Mouse (Mus musculus) intestine, embryonic 14.5 days (tissue): ENCODE measurements around the gene Plin1. TPM values are rescaled to one million over a fixed set of nuclear protein-coding genes. Genes with fewer than 3 reads are reported as not detected.

Experiments
- ATAC-seq: fragments of 200-750 bp; cut with Nextera tagmentation; replicated peaks from 2 replicates; pipeline ENCODE4 v1.8.0; 2017; ENCODE audit warnings: low read depth, moderate number of reproducible peaks, moderate TSS enrichment, moderate library complexity; ENCODE audit not compliant: low FRiP score, low TSS enrichment
- DNase-seq: peaks from one replicate; pipeline ENCODE4 v3.0.0-alpha.2; 2018; ENCODE audit warnings: low spot score
- H3K27ac ChIP-seq: fragments of 300-500 bp; sonication (generic); 2 replicates; pipeline ENCODE4 v1.5.1; 2014; ENCODE audit warnings: low read depth, mild to moderate bottlenecking, control low read depth
- H3K27me3 ChIP-seq: fragments of 300-500 bp; sonication (generic); replicated peaks from 2 replicates; pipeline ENCODE4 v1.6.1; 2014; ENCODE audit warnings: low read length, control low read depth; ENCODE audit not compliant: control insufficient read depth, insufficient read depth
- H3K36me3 ChIP-seq: fragments of 300-500 bp; sonication (generic); 2 replicates; pipeline ENCODE4 v1.6.1; 2014; ENCODE audit warnings: low read length, control low read depth; ENCODE audit not compliant: control insufficient read depth, insufficient read depth
- H3K4me1 ChIP-seq: fragments of 300-500 bp; sonication (generic); replicated peaks from 2 replicates; pipeline ENCODE4 v1.6.1; 2014; ENCODE audit warnings: low read length, control low read depth, mixed read lengths; ENCODE audit not compliant: control insufficient read depth, insufficient read depth
- H3K4me2 ChIP-seq: fragments of 300-500 bp; sonication (generic); 2 replicates; pipeline ENCODE4 v1.6.1; 2014; ENCODE audit warnings: low read length
- H3K4me3 ChIP-seq: fragments of 300-500 bp; sonication (generic); 2 replicates; pipeline ENCODE4 v1.5.1; 2014; ENCODE audit warnings: low read depth, low read length, control low read depth, mixed read lengths
- H3K9ac ChIP-seq: fragments of 300-500 bp; sonication (generic); 2 replicates; pipeline ENCODE4 v1.6.1; 2014; ENCODE audit warnings: mild to moderate bottlenecking, low read length
- H3K9me3 ChIP-seq: fragments of 300-500 bp; sonication (generic); 2 replicates; pipeline ENCODE4 v1.6.1; 2016; ENCODE audit warnings: low read length, control low read depth; ENCODE audit not compliant: control insufficient read depth
- WGBS: fragments of 180-500 bp; shearing (Covaris S2); extraction: QIAGEN DNeasy Blood & Tissue Kit; methylation state at CpG from one replicate; pipeline ENCODE4 v1.1.7; 2014; 5-methylcytosine and 5-hydroxymethylcytosine counted together
- polyA plus RNA-seq: library from polyadenylated mRNA; unstranded; fragments of >200 nt; fragmentation: Nextera tagmentation; extraction: Ambion mirVana; gene quantifications from 2 replicates; pipeline ENCODE4 v1.2.1, GENCODE M21; 2014

Gene Plin1
- polyA plus RNA-seq, 1 experiment from 2014 or later = not detected

- peak within 1 kb of the TSS; percentile 98 for H3K4me2 ChIP-seq
- H3K27me3 ChIP-seq = no peaks in the 10 kb centered on the region
- peak within 1 kb of the TSS; percentile 55 for H3K9ac ChIP-seq
- H3K27ac ChIP-seq = no peak within 1 kb of the TSS
- DNase-seq = peak; percentile 81
- H3K9me3 ChIP-seq = no peaks in the 10 kb centered on the region
- peak; percentile 88 for ATAC-seq
- peak within 1 kb of the TSS; percentile 52 for H3K4me3 ChIP-seq
- 3% methylated on average over 46 of the region's 46 CpGs for WGBS
- H3K36me3 ChIP-seq = no peaks in the 10 kb centered on the region
- peaks cover 6% of the 10 kb centered on the region for H3K4me1 ChIP-seq
Measured at GRCm38 (mm10) chr7:79742659-79743536, 10.2 kb upstream of the Plin1 start, which contains the start of the genes Pex11a and Wdr93. TSS of gene Pex11a (minus strand) at chr7:79743131. TSS of gene Wdr93 (plus strand) at chr7:79743163.

GRCm38 (mm10) chr7:79742277-79742658 lies 9.6 kb upstream of the Plin1 start:
- H3K4me2 ChIP-seq = peak overlapping the region; percentile 98
- H3K4me3 ChIP-seq = peak overlapping the region; percentile 52
- peaks cover 6% of the 10 kb centered on the region for H3K4me1 ChIP-seq
- H3K9me3 ChIP-seq = no peaks in the 10 kb centered on the region
- peak overlapping the region; percentile 55 for H3K9ac ChIP-seq
- H3K27me3 ChIP-seq = no peaks in the 10 kb centered on the region
- DNase-seq (no peak), ATAC-seq (no peak)
- 17% methylated on average over 11 of the region's 11 CpGs for WGBS
- peaks cover 4% of the 10 kb centered on the region; the same call in 1 of the 2 replicates for H3K36me3 ChIP-seq
- H3K27ac ChIP-seq = no peak overlapping the region

GRCm38 (mm10) chr7:79740279-79740678 lies 7.6 kb upstream of the Plin1 start:
- no peak for ATAC-seq
- WGBS = 81% methylated on average over 4 of the region's 4 CpGs

GRCm38 (mm10) chr7:79738913-79739312 lies 6.2 kb upstream of the Plin1 start:
- WGBS = 97% methylated on average over 2 of the region's 2 CpGs
- no peaks in the 10 kb centered on the region for H3K27me3 ChIP-seq
- H3K9me3 ChIP-seq = no peaks in the 10 kb centered on the region
- no peak for ATAC-seq
- no peak overlapping the region for H3K9ac ChIP-seq
- no peak for DNase-seq
- peaks cover 14% of the 10 kb centered on the region; the same call in 1 of the 2 replicates for H3K36me3 ChIP-seq
- H3K4me3 ChIP-seq = no peak overlapping the region
- H3K4me2 ChIP-seq = no peak overlapping the region
- no peak overlapping the region for H3K27ac ChIP-seq
- H3K4me1 ChIP-seq = peaks cover 6% of the 10 kb centered on the region

More at GRCm38 (mm10) chr7:79740279-79740678, 7.6 kb upstream of the Plin1 start:
- DNase-seq = no peak
- Histone ChIP-seq H3K27me3 (no peaks in the 10 kb centered on the region), H3K27ac (no peak overlapping the region), H3K4me1 (peaks cover 6% of the 10 kb centered on the region), H3K4me2 (no peak overlapping the region), H3K4me3 (no peak overlapping the region), H3K36me3 (peaks cover 14% of the 10 kb centered on the region; the same call in 1 of the 2 replicates), H3K9me3 (no peaks in the 10 kb centered on the region), H3K9ac (no peak overlapping the region)

- Histone ChIP-seq H3K4me2 (no peak overlapping the region), H3K36me3 (peaks cover 14% of the 10 kb centered on the region; the same call in 1 of the 2 replicates), H3K9ac (no peak overlapping the region), H3K4me1 (no peaks in the 10 kb centered on the region), H3K9me3 (no peaks in the 10 kb centered on the region), H3K27ac (no peak overlapping the region), H3K4me3 (no peak overlapping the region), H3K27me3 (no peaks in the 10 kb centered on the region)
- DNase-seq (no peak), ATAC-seq (no peak)
- WGBS = 91% methylated on average over 14 of the region's 14 CpGs
Measured at GRCm38 (mm10) chr7:79736511-79736910, 3.8 kb upstream of the Plin1 start.

- no peak overlapping the region for H3K9ac ChIP-seq
- DNase-seq = no peak
- WGBS = 72% methylated on average over 8 of the region's 8 CpGs
- H3K4me2 ChIP-seq = no peak overlapping the region
- no peaks in the 10 kb centered on the region for H3K27me3 ChIP-seq
- peak; percentile 57; the same call in 1 of the 2 replicates for ATAC-seq
- H3K9me3 ChIP-seq = no peaks in the 10 kb centered on the region
- no peak overlapping the region for H3K4me3 ChIP-seq
- H3K4me1 ChIP-seq = no peaks in the 10 kb centered on the region
- H3K27ac ChIP-seq = no peak overlapping the region
- peaks cover 14% of the 10 kb centered on the region; the same call in 1 of the 2 replicates for H3K36me3 ChIP-seq
Measured at GRCm38 (mm10) chr7:79734563-79734962, 1.9 kb upstream of the Plin1 start.

- H3K27ac ChIP-seq = no peak overlapping the region
- 80% methylated on average over 13 of the region's 13 CpGs for WGBS
- no peaks in the 10 kb centered on the region for H3K27me3 ChIP-seq
- no peak overlapping the region for H3K4me2 ChIP-seq
- no peaks in the 10 kb centered on the region for H3K4me1 ChIP-seq
- no peak overlapping the region for H3K9ac ChIP-seq
- ATAC-seq (no peak), DNase-seq (no peak)
- H3K4me3 ChIP-seq = no peak overlapping the region
- peaks cover 3% of the 10 kb centered on the region; the same call in 1 of the 2 replicates for H3K36me3 ChIP-seq
- no peaks in the 10 kb centered on the region for H3K9me3 ChIP-seq
Measured at GRCm38 (mm10) chr7:79731438-79731837, 1.3 kb downstream of the Plin1 start.

- ATAC-seq (no peak), DNase-seq (no peak)
- no peak overlapping the region for H3K9ac ChIP-seq
- H3K4me2 ChIP-seq = no peak overlapping the region
- no peak overlapping the region for H3K27ac ChIP-seq
- 64% methylated on average over 11 of the region's 11 CpGs for WGBS
- H3K4me3 ChIP-seq = no peak overlapping the region
- no peaks in the 10 kb centered on the region for H3K36me3 ChIP-seq
- H3K4me1 ChIP-seq = no peaks in the 10 kb centered on the region
- H3K9me3 ChIP-seq = no peaks in the 10 kb centered on the region
- no peaks in the 10 kb centered on the region for H3K27me3 ChIP-seq
Measured at GRCm38 (mm10) chr7:79729743-79730370, 2.8 kb downstream of the Plin1 start.
